Mouse (Mus musculus) myocyte (in vitro differentiated cells): ENCODE results near the gene Vps72. TPM values are rescaled to one million over a fixed set of nuclear protein-coding genes. Genes with fewer than 3 reads are reported as not detected.

Source experiments
- H3K27me3 ChIP-seq: one replicate; pipeline ENCODE4 v1.6.1; 2011; ENCODE audit not compliant: control insufficient read depth, insufficient read depth, insufficient read length
- H3K36me3 ChIP-seq: one replicate; pipeline ENCODE4 v1.6.1; 2011; ENCODE audit not compliant: control insufficient read depth, insufficient read depth
- H3K4me2 ChIP-seq: one replicate; pipeline ENCODE4 v1.6.1; 2011; ENCODE audit warnings: low read depth, control low read depth
- H3K4me3 ChIP-seq: one replicate; pipeline ENCODE4 v1.5.1; 2011; ENCODE audit warnings: mild to moderate bottlenecking, control low read depth, moderate library complexity
- H3K79me2 ChIP-seq: one replicate; pipeline ENCODE4 v1.6.1; 2011; ENCODE audit not compliant: control insufficient read depth, insufficient read depth
- H3ac ChIP-seq: one replicate; pipeline ENCODE4 v1.6.1; 2011; ENCODE audit not compliant: control insufficient read depth, insufficient read length
- CEBPB ChIP-seq: IDR thresholded peaks from 2 replicates; pipeline ENCODE4 v1.6.1; 2011; ENCODE audit warnings: mild to moderate bottlenecking, moderate library complexity; ENCODE audit not compliant: poor library complexity, insufficient read depth, severe bottlenecking
- E2F4 ChIP-seq: IDR thresholded peaks from one replicate; pipeline ENCODE4 v1.6.1; 2011; ENCODE audit warnings: mild to moderate bottlenecking, control low read depth, moderate library complexity; ENCODE audit not compliant: insufficient read depth
- MAX ChIP-seq: IDR thresholded peaks from one replicate; pipeline ENCODE4 v1.6.1; 2011; ENCODE audit warnings: low read depth, mild to moderate bottlenecking, control low read depth
- MYOD1 ChIP-seq, 3 experiments: IDR thresholded peaks; one replicate each; pipeline ENCODE4 v1.6.1; 2011; ENCODE audit warnings: control low read depth in 2 of 3, low read depth in 2 of 3, mild to moderate bottlenecking in 2 of 3, moderate library complexity in 1 of 3; ENCODE audit not compliant: insufficient read length in 2 of 3, control insufficient read depth in 1 of 3
- MYOG ChIP-seq, 3 experiments: IDR thresholded peaks; one replicate each; pipeline ENCODE4 v1.6.1; 2011; ENCODE audit warnings: control low read depth in 2 of 3, low read depth in 2 of 3, mild to moderate bottlenecking in 2 of 3; ENCODE audit not compliant: insufficient read length in 2 of 3, control insufficient read depth in 1 of 3, insufficient read depth in 1 of 3
- POLR2A ChIP-seq: IDR thresholded peaks from one replicate; pipeline ENCODE4 v1.6.1; 2011; ENCODE audit warnings: low read depth, mild to moderate bottlenecking, control low read depth, moderate library complexity; ENCODE audit not compliant: insufficient read length
- POLR2AphosphoS2 ChIP-seq: IDR thresholded peaks from one replicate; pipeline ENCODE4 v1.6.1; 2011; ENCODE audit warnings: low read depth, control low read depth; ENCODE audit not compliant: insufficient read length
- REST ChIP-seq: IDR thresholded peaks from one replicate; pipeline ENCODE4 v1.6.1; 2011; ENCODE audit warnings: mild to moderate bottlenecking, control low read depth, moderate library complexity; ENCODE audit not compliant: insufficient read depth, insufficient read length
- SRF ChIP-seq: IDR thresholded peaks from one replicate; pipeline ENCODE4 v1.6.1; 2011; ENCODE audit warnings: low read depth; ENCODE audit not compliant: control insufficient read depth, insufficient read length
- TCF12 ChIP-seq: IDR thresholded peaks from one replicate; pipeline ENCODE4 v1.6.1; 2011; ENCODE audit warnings: mild to moderate bottlenecking, control low read depth; ENCODE audit not compliant: poor library complexity, insufficient read depth, severe bottlenecking
- TCF3 ChIP-seq: IDR thresholded peaks from one replicate; pipeline ENCODE4 v1.6.1; 2011; ENCODE audit warnings: low read depth, control low read depth; ENCODE audit not compliant: insufficient read length
- USF1 ChIP-seq: IDR thresholded peaks from one replicate; pipeline ENCODE4 v1.6.1; 2011; ENCODE audit warnings: low read depth, mild to moderate bottlenecking, control low read depth, moderate library complexity
- polyA plus RNA-seq: library from polyadenylated mRNA; unstranded; fragments of >200 nt; fragmentation: generic; extraction: Trizol; gene quantifications from one replicate; pipeline ENCODE4 v1.2.1, GENCODE M21; 2012; ENCODE audit warnings: missing spikeins

Vps72 gene
- polyA plus RNA-seq, 1 experiment, result 85.6 TPM

GRCm38 (mm10) chr3:95139586-95140288, 28.9 kb downstream of the Vps72 start:
- Histone ChIP-seq H3K4me3 (no peak overlapping the region), H3K79me2 (peaks cover 8% of the 10 kb centered on the region), H3K36me3 (no peaks in the 10 kb centered on the region), H3K27me3 (no peaks in the 10 kb centered on the region), H3ac (no peak overlapping the region), H3K4me2 (no peak overlapping the region)
- TF ChIP-seq REST (no peak), E2F4 (no peak), SRF (no peak), MYOG (IDR thresholded peaks at IDR 0.05; ENCODE audit: control insufficient read depth in 1 of 3, insufficient read depth in 1 of 3, insufficient read length in 2 of 3, low read depth in 2 of 3) (no peak), MYOD1 (IDR thresholded peaks at IDR 0.05; ENCODE audit: control insufficient read depth in 1 of 3, insufficient read length in 2 of 3, low read depth in 2 of 3) (no peak), MAX (no peak), CEBPB (no peak), POLR2AphosphoS2 (no peak), USF1 (no peak), TCF12 (no peak), POLR2A (no peak)

- Histone ChIP-seq H3ac (no peak overlapping the region), H3K4me2 (no peak overlapping the region), H3K4me3 (no peak overlapping the region), H3K79me2 (peaks cover 8% of the 10 kb centered on the region), H3K36me3 (no peaks in the 10 kb centered on the region), H3K27me3 (no peaks in the 10 kb centered on the region)
- no peak for TF ChIP-seq POLR2A
- no peak for TF ChIP-seq USF1
- TF ChIP-seq MAX, result no peak
- no peak for TF ChIP-seq MYOG (IDR thresholded peaks at IDR 0.05; ENCODE audit: control insufficient read depth in 1 of 3, insufficient read depth in 1 of 3, insufficient read length in 2 of 3, low read depth in 2 of 3)
- TF ChIP-seq REST, result no peak
- TF ChIP-seq E2F4, result no peak
- TF ChIP-seq CEBPB, result no peak
- no peak for TF ChIP-seq SRF
- TF ChIP-seq TCF3, result no peak
- TF ChIP-seq TCF12, result no peak
- no peak for TF ChIP-seq MYOD1 (IDR thresholded peaks at IDR 0.05; ENCODE audit: control insufficient read depth in 1 of 3, insufficient read length in 2 of 3, low read depth in 2 of 3)
- no peak for TF ChIP-seq POLR2AphosphoS2
Measured at GRCm38 (mm10) chr3:95140289-95140595, 29.4 kb downstream of the Vps72 start.

DNA sequence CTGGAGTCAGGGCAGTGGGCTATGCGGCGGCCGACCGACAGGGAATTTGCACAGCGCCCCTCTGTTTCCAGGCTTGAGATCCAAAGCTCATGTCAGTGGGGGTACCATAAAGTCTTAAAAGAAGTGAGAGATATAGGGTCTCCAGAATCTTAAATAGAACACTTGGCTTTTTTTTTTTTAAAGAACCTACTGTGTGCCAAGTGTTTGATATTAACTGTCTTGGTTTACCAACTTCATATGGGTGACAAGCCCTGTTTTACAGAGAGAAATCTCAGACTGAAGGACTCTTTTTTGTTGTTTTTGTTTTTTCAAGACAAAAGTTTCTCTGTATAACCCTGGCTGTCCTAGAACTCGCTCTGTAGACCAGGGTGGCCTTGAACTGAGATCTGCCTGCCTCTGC, 30.0 kb downstream of the Vps72 start:
- Histone ChIP-seq H3K27me3 (no peaks in the 10 kb centered on the region), H3K4me2 (no peak overlapping the region), H3ac (no peak overlapping the region), H3K79me2 (peaks cover 5% of the 10 kb centered on the region), H3K36me3 (no peaks in the 10 kb centered on the region), H3K4me3 (no peak overlapping the region)
- no peak for TF ChIP-seq MYOG (IDR thresholded peaks at IDR 0.05; ENCODE audit: control insufficient read depth in 1 of 3, insufficient read depth in 1 of 3, insufficient read length in 2 of 3, low read depth in 2 of 3)
- no peak for TF ChIP-seq TCF3
- no peak for TF ChIP-seq E2F4
- TF ChIP-seq USF1, result no peak
- no peak for TF ChIP-seq REST
- no peak for TF ChIP-seq MYOD1 (IDR thresholded peaks at IDR 0.05; ENCODE audit: control insufficient read depth in 1 of 3, insufficient read length in 2 of 3, low read depth in 2 of 3)
- no peak for TF ChIP-seq TCF12
- TF ChIP-seq CEBPB, result no peak

GRCm38 (mm10) chr3:95141474-95141873, 30.7 kb downstream of the Vps72 start:
- H3ac ChIP-seq, result no peak overlapping the region
- no peak overlapping the region for H3K4me3 ChIP-seq
- H3K27me3 ChIP-seq, result no peaks in the 10 kb centered on the region
- no peaks in the 10 kb centered on the region for H3K36me3 ChIP-seq
- H3K4me2 ChIP-seq, result no peak overlapping the region
- no peaks in the 10 kb centered on the region for H3K79me2 ChIP-seq
- no peak for TF ChIP-seq POLR2A
- TF ChIP-seq E2F4, result no peak
- no peak for TF ChIP-seq TCF3
- TF ChIP-seq MYOD1 (IDR thresholded peaks at IDR 0.05; ENCODE audit: control insufficient read depth in 1 of 3, insufficient read length in 2 of 3, low read depth in 2 of 3), result no peak
- TF ChIP-seq POLR2AphosphoS2, result no peak
- no peak for TF ChIP-seq USF1
- no peak for TF ChIP-seq SRF
- TF ChIP-seq MAX, result no peak
- no peak for TF ChIP-seq MYOG (IDR thresholded peaks at IDR 0.05; ENCODE audit: control insufficient read depth in 1 of 3, insufficient read depth in 1 of 3, insufficient read length in 2 of 3, low read depth in 2 of 3)
- TF ChIP-seq TCF12, result no peak
- no peak for TF ChIP-seq REST
- TF ChIP-seq CEBPB, result no peak
